Mouse (Mus musculus): ENCODE measurements around the gene Gm44790. TPM values are rescaled to one million over a fixed set of nuclear protein-coding genes. Genes with fewer than 3 reads are reported as not detected.

Gm44790 gene
- polyA plus RNA-seq (2017; shearing (Covaris generic)): not detected

GRCm38 (mm10) chr6:86426358-86426757 lies at the start of gene Gm44790:
Gm44790 (plus strand) TSS chr6:86426658.

GRCm38 (mm10) chr6:86396581-86397256 lies 29.7 kb upstream of the Gm44790 start, which contains the start of gene Pcyox1:
Pcyox1 (minus strand) TSS chr6:86397154.

GRCm38 (mm10) chr6:86404100-86404861 lies 22.2 kb upstream of the Gm44790 start, which contains the start of gene Tia1:
Tia1 (plus strand) TSS chr6:86404219.

GRCm38 (mm10) chr6:86438272-86439118 lies 12.0 kb downstream of the Gm44790 start, which contains the start of gene C87436:
C87436 (plus strand) TSS chr6:86438374.

Other genes with a start within 250 kb of the Gm44790 start
- not detected for gene Tgfa, start 231.4 kb upstream of the Gm44790 start, polyA plus RNA-seq (2017; shearing (Covaris generic))
- gene Fam136a, start 61.0 kb upstream of the Gm44790 start, polyA plus RNA-seq (2017; shearing (Covaris generic)): 41.2 TPM
- gene Snrpg, start 55.4 kb upstream of the Gm44790 start, polyA plus RNA-seq (2017; shearing (Covaris generic)): 394 TPM
- 11.5 TPM for gene Pcyox1, start 29.5 kb upstream of the Gm44790 start, polyA plus RNA-seq (2017; shearing (Covaris generic))
- 128 TPM for gene Tia1, start 22.4 kb upstream of the Gm44790 start, polyA plus RNA-seq (2017; shearing (Covaris generic))
- 46.9 TPM for gene C87436, start 11.7 kb downstream of the Gm44790 start, polyA plus RNA-seq (2017; shearing (Covaris generic))
- gene Pcbp1, start 99.7 kb downstream of the Gm44790 start, polyA plus RNA-seq (2017; shearing (Covaris generic)): 58.2 TPM
- 0.23 TPM for gene Asprv1, start 201.5 kb downstream of the Gm44790 start, polyA plus RNA-seq (2017; shearing (Covaris generic))
- 55.4 TPM for gene Mxd1, start 242.5 kb downstream of the Gm44790 start, polyA plus RNA-seq (2017; shearing (Covaris generic))

Measured in activated CD4-positive, CD25-positive, alpha-beta regulatory T cell, adult 9 weeks (primary cell).